Mouse (Mus musculus): ENCODE data around the gene 1600015I10Rik. TPM values are rescaled to one million over a fixed set of nuclear protein-coding genes. Genes with fewer than 3 reads are reported as not detected.
"Not testable (repeated sequence)": the region's sequence is repeated elsewhere in the genome, so short reads cannot be mapped to it uniquely, and the experiment has no call there.

Gene 1600015I10Rik
- polyA plus RNA-seq, 1 experiment from 2014 or later, result not detected

GRCm38 (mm10) chr6:48913587-48913986 lies 16.1 kb upstream of the 1600015I10Rik start:
- no peak overlapping the region for H3K9ac ChIP-seq
- H3K4me3 ChIP-seq, result no peak overlapping the region
- no peaks in the 10 kb centered on the region for H3K9me3 ChIP-seq (replicated peaks)
- H3K27me3 ChIP-seq, result no peaks in the 10 kb centered on the region
- ATAC-seq, result no peak
- H3K4me1 ChIP-seq, result no peaks in the 10 kb centered on the region
- WGBS, result 91% methylated on average over 2 of the region's 2 CpGs
- no peak overlapping the region for H3K4me2 ChIP-seq
- H3K36me3 ChIP-seq (ENCODE audit: poor library complexity, severe bottlenecking), result no peaks in the 10 kb centered on the region
- H3K27ac ChIP-seq, result no peak overlapping the region

DNA sequence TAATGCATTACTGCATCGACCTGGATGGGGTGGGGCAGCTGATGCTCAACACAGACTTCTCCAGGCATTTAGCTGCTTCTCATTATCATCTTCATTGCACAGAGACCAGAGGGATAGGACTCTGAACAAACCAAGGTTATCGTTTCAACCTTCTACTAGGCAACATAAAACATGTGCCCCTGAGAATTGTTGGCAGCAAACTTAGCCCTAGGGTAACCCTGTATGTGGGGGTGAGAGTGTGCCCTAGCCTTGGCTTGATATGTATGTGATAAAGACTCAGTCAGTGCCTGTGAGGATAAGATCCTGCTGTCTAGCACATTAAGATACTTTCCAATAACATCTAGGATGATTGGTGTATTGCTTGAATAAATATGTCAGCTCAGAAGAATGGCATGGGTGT lies 19.9 kb downstream of the 1600015I10Rik start:
- ATAC-seq, result no peak
- Histone ChIP-seq H3K9me3 (replicated peaks) (no peaks in the 10 kb centered on the region), H3K9ac (no peak overlapping the region)

GRCm38 (mm10) chr6:48950676-48951075 lies 21.0 kb downstream of the 1600015I10Rik start:
- no peak overlapping the region for H3K4me3 ChIP-seq
- 89% methylated on average over 5 of the region's 5 CpGs for WGBS
- H3K9ac ChIP-seq, result no peak overlapping the region
- no peaks in the 10 kb centered on the region for H3K4me1 ChIP-seq
- H3K9me3 ChIP-seq (replicated peaks), result no peaks in the 10 kb centered on the region
- no peak overlapping the region for H3K27ac ChIP-seq
- ATAC-seq, result no peak
- no peaks in the 10 kb centered on the region for H3K36me3 ChIP-seq (ENCODE audit: poor library complexity, severe bottlenecking)
- no peak overlapping the region for H3K4me2 ChIP-seq
- H3K27me3 ChIP-seq, result no peaks in the 10 kb centered on the region

More for the DNA sequence above, 19.9 kb downstream of the 1600015I10Rik start:
- 79% methylated on average over 2 of the region's 2 CpGs for WGBS
- Histone ChIP-seq H3K4me3 (no peak overlapping the region), H3K36me3 (ENCODE audit: poor library complexity, severe bottlenecking) (no peaks in the 10 kb centered on the region), H3K4me1 (no peaks in the 10 kb centered on the region), H3K27me3 (no peaks in the 10 kb centered on the region), H3K4me2 (no peak overlapping the region), H3K27ac (no peak overlapping the region)

DNA sequence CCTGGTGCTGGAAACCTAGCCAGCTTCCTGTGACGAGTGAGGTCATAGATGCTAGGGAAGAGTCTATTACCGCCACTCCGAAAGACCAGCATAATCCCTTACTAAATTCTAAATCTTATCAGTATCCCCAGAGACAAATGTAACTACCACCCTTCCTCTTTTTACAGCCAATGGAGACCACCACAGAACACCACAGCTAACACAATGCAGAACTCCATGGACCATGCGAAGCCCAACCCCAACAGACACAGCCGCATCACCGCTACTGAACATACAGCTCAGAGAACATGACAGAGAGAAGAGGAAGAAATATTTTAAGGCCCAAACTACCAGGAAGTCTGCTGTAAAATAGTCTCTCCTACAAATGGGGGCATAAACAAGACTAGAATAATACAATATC lies 21.9 kb downstream of the 1600015I10Rik start:
- H3K4me2 ChIP-seq, result no peak overlapping the region
- H3K27ac ChIP-seq, result no peak overlapping the region
- H3K4me3 ChIP-seq, result no peak overlapping the region
- ATAC-seq, result no peak
- no peaks in the 10 kb centered on the region for H3K4me1 ChIP-seq
- H3K9ac ChIP-seq, result no peak overlapping the region
- H3K27me3 ChIP-seq, result no peaks in the 10 kb centered on the region
- H3K36me3 ChIP-seq (ENCODE audit: poor library complexity, severe bottlenecking), result no peaks in the 10 kb centered on the region
- no peaks in the 10 kb centered on the region for H3K9me3 ChIP-seq (replicated peaks)
- WGBS, result 95% methylated on average over 6 of the region's 6 CpGs

DNA sequence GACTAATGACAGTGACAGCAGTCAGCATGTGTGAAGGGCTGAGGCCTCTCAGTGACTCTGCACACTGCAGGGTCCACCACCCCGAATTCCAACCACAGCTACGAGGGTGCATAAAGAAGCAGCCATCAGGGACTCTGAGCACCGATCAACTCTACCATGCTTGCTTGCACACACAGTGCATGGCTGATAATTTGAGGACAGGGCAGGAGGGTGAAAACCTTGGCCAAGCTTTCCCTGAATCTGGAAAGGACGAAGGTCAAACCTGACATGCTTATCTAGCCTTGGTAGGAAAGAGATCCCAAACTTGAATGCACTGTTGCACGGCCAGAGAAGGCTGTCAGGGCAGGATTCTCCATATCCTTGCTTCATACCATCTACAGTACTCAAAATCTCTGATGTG lies 23.5 kb downstream of the 1600015I10Rik start:
- 85% methylated on average over 5 of the region's 5 CpGs for WGBS
- Histone ChIP-seq H3K27ac (no peak overlapping the region), H3K4me3 (no peak overlapping the region), H3K4me1 (no peaks in the 10 kb centered on the region), H3K9me3 (replicated peaks) (no peaks in the 10 kb centered on the region), H3K36me3 (ENCODE audit: poor library complexity, severe bottlenecking) (no peaks in the 10 kb centered on the region), H3K4me2 (no peak overlapping the region), H3K27me3 (no peaks in the 10 kb centered on the region), H3K9ac (no peak overlapping the region)
- no peak for ATAC-seq

- H3K4me1 ChIP-seq, result no peaks in the 10 kb centered on the region
- WGBS, result 85% methylated on average over 5 of the region's 5 CpGs
- ATAC-seq, result no peak
Measured at GRCm38 (mm10) chr6:48954211-48954610, 24.5 kb downstream of the 1600015I10Rik start.

GRCm38 (mm10) chr6:48954946-48955345 lies 25.3 kb downstream of the 1600015I10Rik start:
- Histone ChIP-seq H3K36me3 (ENCODE audit: poor library complexity, severe bottlenecking) (no peaks in the 10 kb centered on the region), H3K4me2 (no peak overlapping the region), H3K9me3 (replicated peaks) (no peaks in the 10 kb centered on the region), H3K4me1 (no peaks in the 10 kb centered on the region), H3K27ac (no peak overlapping the region), H3K9ac (no peak overlapping the region), H3K27me3 (no peaks in the 10 kb centered on the region), H3K4me3 (no peak overlapping the region)
- WGBS, result 65% methylated on average over 1 of the region's 1 CpGs
- no peak for ATAC-seq

More at GRCm38 (mm10) chr6:48954211-48954610, 24.5 kb downstream of the 1600015I10Rik start:
- Histone ChIP-seq H3K9ac (no peak overlapping the region), H3K4me3 (no peak overlapping the region), H3K9me3 (replicated peaks) (no peaks in the 10 kb centered on the region), H3K27ac (no peak overlapping the region), H3K36me3 (ENCODE audit: poor library complexity, severe bottlenecking) (no peaks in the 10 kb centered on the region), H3K4me2 (no peak overlapping the region), H3K27me3 (no peaks in the 10 kb centered on the region)

DNA sequence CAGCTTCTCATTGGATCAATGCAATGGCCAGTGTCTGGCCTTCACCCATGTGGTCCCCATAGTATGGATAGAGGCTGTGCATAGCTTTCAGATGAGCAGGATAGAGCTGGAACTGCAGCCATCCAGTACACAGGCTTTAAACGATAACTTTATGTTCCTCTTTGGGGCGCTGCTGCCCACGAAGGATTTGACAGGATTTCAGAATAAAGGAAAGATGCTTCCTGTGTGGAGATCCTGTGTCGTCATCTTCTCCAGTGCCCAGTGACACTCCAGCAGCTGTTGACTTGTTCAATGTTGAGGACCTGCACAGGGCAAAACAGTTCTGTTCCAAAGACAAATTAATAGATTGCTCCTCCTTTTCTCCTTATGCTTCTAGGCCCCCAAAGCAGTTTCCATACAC lies 27.1 kb downstream of the 1600015I10Rik start:
- Histone ChIP-seq H3K4me1 (no peaks in the 10 kb centered on the region), H3K9ac (no peak overlapping the region), H3K36me3 (ENCODE audit: poor library complexity, severe bottlenecking) (no peaks in the 10 kb centered on the region), H3K27ac (no peak overlapping the region), H3K27me3 (no peaks in the 10 kb centered on the region), H3K4me2 (no peak overlapping the region), H3K4me3 (no peak overlapping the region), H3K9me3 (replicated peaks) (no peaks in the 10 kb centered on the region)
- ATAC-seq, result no peak
- 88% methylated on average over 4 of the region's 4 CpGs for WGBS

- H3K9ac ChIP-seq, result no peak overlapping the region
- H3K27ac ChIP-seq, result no peak overlapping the region
- no peak overlapping the region for H3K4me3 ChIP-seq
- 71% methylated on average over 1 of the region's 1 CpGs for WGBS
- no peaks in the 10 kb centered on the region for H3K4me1 ChIP-seq
- no peak overlapping the region for H3K4me2 ChIP-seq
- no peaks in the 10 kb centered on the region for H3K27me3 ChIP-seq
- no peaks in the 10 kb centered on the region for H3K9me3 ChIP-seq (replicated peaks)
- H3K36me3 ChIP-seq (ENCODE audit: poor library complexity, severe bottlenecking), result no peaks in the 10 kb centered on the region
- ATAC-seq, result no peak
Measured at GRCm38 (mm10) chr6:48958053-48958452, 28.4 kb downstream of the 1600015I10Rik start.

DNA sequence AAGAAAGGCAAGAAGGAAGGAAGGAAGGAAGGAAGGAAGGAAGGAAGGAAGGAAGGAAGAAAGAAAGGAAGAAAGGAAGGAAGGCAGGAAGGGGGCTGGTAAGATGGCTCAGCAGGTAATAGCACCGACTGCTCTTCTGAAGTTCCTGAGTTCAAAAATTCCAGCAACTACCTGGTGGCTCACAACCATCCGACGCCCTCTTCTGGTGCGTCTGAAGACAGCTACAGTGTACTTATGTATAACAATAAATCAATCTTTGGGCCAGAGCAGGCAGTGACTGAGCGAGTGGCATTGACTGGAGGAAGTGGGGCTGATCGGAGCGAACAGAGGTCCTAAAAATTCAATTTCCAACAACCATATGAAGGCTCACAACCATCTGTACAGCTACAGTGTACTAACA lies 29.5 kb downstream of the 1600015I10Rik start:
- not testable (repeated sequence) for H3K9ac ChIP-seq; H3K4me3 ChIP-seq; H3K9me3 ChIP-seq (replicated peaks); H3K4me1 ChIP-seq; H3K27ac ChIP-seq; H3K4me2 ChIP-seq; H3K36me3 ChIP-seq (ENCODE audit: poor library complexity, severe bottlenecking); H3K27me3 ChIP-seq; ATAC-seq
- 33% methylated on average over 7 of the region's 7 CpGs for WGBS

- WGBS, result 93% methylated on average over 5 of the region's 5 CpGs
- H3K9ac ChIP-seq; H3K27me3 ChIP-seq; H3K36me3 ChIP-seq (ENCODE audit: poor library complexity, severe bottlenecking); H3K9me3 ChIP-seq (replicated peaks); H3K27ac ChIP-seq; ATAC-seq; H3K4me2 ChIP-seq; H3K4me3 ChIP-seq; H3K4me1 ChIP-seq: not testable (repeated sequence)
Measured at GRCm38 (mm10) chr6:48966696-48967095, 37.0 kb downstream of the 1600015I10Rik start.

DNA sequence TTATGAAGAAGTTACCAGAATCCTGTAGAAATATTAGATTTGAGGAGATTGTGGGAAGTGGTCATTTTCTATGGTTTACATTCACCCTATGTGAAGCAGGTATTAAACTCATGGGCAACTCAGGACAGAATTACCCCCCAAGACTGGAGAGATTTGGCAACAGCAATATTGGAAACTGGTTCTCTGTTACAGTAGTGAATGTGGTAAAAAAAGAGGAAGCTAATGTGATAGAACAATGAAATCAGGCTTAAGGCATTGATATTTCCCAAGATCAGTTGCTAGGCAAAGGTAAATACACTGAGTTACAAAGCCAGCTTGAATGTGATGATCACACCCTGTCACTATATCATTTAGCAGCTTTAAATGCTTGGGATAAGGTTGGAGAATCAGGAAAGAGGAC lies 38.2 kb downstream of the 1600015I10Rik start:
- no peak overlapping the region for H3K4me2 ChIP-seq
- H3K36me3 ChIP-seq (ENCODE audit: poor library complexity, severe bottlenecking), result no peaks in the 10 kb centered on the region
- H3K27ac ChIP-seq, result no peak overlapping the region
- no peaks in the 10 kb centered on the region for H3K27me3 ChIP-seq
- H3K9ac ChIP-seq, result no peak overlapping the region
- no peaks in the 10 kb centered on the region for H3K9me3 ChIP-seq (replicated peaks)
- no peak overlapping the region for H3K4me3 ChIP-seq
- no peaks in the 10 kb centered on the region for H3K4me1 ChIP-seq
- ATAC-seq, result no peak

DNA sequence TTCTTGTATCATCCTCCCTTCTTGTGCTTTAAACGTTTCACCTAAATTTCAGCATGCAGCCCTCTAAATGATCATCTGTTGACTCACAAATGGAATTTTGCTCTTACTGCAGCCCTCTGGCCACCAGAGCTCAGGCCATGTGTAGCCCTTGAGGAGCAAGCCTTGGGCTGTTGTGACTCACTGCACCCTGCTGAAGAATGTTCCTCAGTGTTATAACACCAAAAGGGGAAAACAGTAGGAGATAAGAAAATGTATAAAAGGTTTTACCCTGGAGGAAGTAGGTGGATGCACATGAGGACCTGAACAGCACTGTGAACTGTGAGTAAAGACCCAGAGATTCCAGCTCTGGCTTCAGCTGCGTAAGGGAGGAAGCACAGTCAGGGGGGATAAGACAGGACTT lies 45.0 kb downstream of the 1600015I10Rik start, which contains the start of gene Doxl2:
Gene Doxl2, plus strand, starts transcription at position 301 of the 400 bp plus-strand sequence.
- 92% methylated on average over 2 of the region's 2 CpGs for WGBS
- no peaks in the 10 kb centered on the region for H3K27me3 ChIP-seq
- H3K9me3 ChIP-seq (replicated peaks), result no peaks in the 10 kb centered on the region
- H3K27ac ChIP-seq, result no peak within 1 kb of the TSS
- no peak within 1 kb of the TSS for H3K9ac ChIP-seq
- no peak for ATAC-seq
- no peak within 1 kb of the TSS for H3K4me2 ChIP-seq
- H3K4me1 ChIP-seq, result no peaks in the 10 kb centered on the region
- no peaks in the 10 kb centered on the region for H3K36me3 ChIP-seq (ENCODE audit: poor library complexity, severe bottlenecking)
- H3K4me3 ChIP-seq, result no peak within 1 kb of the TSS
